Mouse (Mus musculus): ENCODE data around the gene Ntn1. TPM values are rescaled to one million over a fixed set of nuclear protein-coding genes. Genes with fewer than 3 reads are reported as not detected.
A peak's percentile ranks its signal among the peaks of the same experiment; 100 is the strongest.

Gene Ntn1
- polyA plus RNA-seq, 1 experiment from 2014 or later = 10.2 TPM

- Histone ChIP-seq H3K27me3 (peaks cover 59% of the 10 kb centered on the region), H3K36me3 (no peaks in the 10 kb centered on the region), H3K4me3 (replicated peaks) (no peak overlapping the region)
These were observed 5.0 kb upstream of the Ntn1 start for GRCm38 (mm10) chr11:68405576-68405975.

GRCm38 (mm10) chr11:68404185-68404584 lies 3.6 kb upstream of the Ntn1 start:
- no peak overlapping the region for H3K27ac ChIP-seq
- H3K4me1 ChIP-seq (replicated peaks) = peaks cover 18% of the 10 kb centered on the region
- H3K4me3 ChIP-seq (replicated peaks) = no peak overlapping the region
- no peaks in the 10 kb centered on the region for H3K9me3 ChIP-seq
- no peak overlapping the region for H3K4me2 ChIP-seq
- no peak for ATAC-seq (ENCODE audit: insufficient number of reproducible peaks, insufficient read depth, low FRiP score, low TSS enrichment, low read depth)
- H3K36me3 ChIP-seq = no peaks in the 10 kb centered on the region
- 56% methylated on average over 4 of the region's 4 CpGs for WGBS
- peaks cover 70% of the 10 kb centered on the region for H3K27me3 ChIP-seq
- no peak overlapping the region for H3K9ac ChIP-seq (replicated peaks)

More at GRCm38 (mm10) chr11:68405576-68405975, 5.0 kb upstream of the Ntn1 start:
- ATAC-seq (ENCODE audit: insufficient number of reproducible peaks, insufficient read depth, low FRiP score, low TSS enrichment, low read depth) = no peak
- 84% methylated on average over 8 of the region's 8 CpGs for WGBS
- H3K9ac ChIP-seq (replicated peaks) = no peak overlapping the region
- peaks cover 4% of the 10 kb centered on the region for H3K4me1 ChIP-seq (replicated peaks)
- H3K27ac ChIP-seq = 0 out of 2 replicates have a peak overlapping the region, but pooled peaks have one; percentile 12
- no peaks in the 10 kb centered on the region for H3K9me3 ChIP-seq
- no peak overlapping the region for H3K4me2 ChIP-seq

- peaks cover 20% of the 10 kb centered on the region for H3K4me1 ChIP-seq (replicated peaks)
- no peaks in the 10 kb centered on the region for H3K9me3 ChIP-seq
- ATAC-seq (ENCODE audit: insufficient number of reproducible peaks, insufficient read depth, low FRiP score, low TSS enrichment, low read depth) = no peak
- H3K4me2 ChIP-seq = no peak overlapping the region
- no peak overlapping the region for H3K27ac ChIP-seq
- no peaks in the 10 kb centered on the region for H3K36me3 ChIP-seq
- H3K27me3 ChIP-seq = peaks cover 90% of the 10 kb centered on the region
- WGBS = 17% methylated on average over 5 of the region's 5 CpGs
- no peak overlapping the region for H3K9ac ChIP-seq (replicated peaks)
- H3K4me3 ChIP-seq (replicated peaks) = no peak overlapping the region
These were observed 805 bp upstream of the Ntn1 start for GRCm38 (mm10) chr11:68401428-68401827.

- Histone ChIP-seq H3K4me3 (replicated peaks) (peak overlapping the region; percentile 53), H3K36me3 (no peaks in the 10 kb centered on the region), H3K9me3 (no peaks in the 10 kb centered on the region), H3K27ac (no peak overlapping the region), H3K27me3 (peaks cover 95% of the 10 kb centered on the region), H3K4me1 (replicated peaks) (peaks cover 20% of the 10 kb centered on the region), H3K9ac (replicated peaks) (peak overlapping the region; percentile 60), H3K4me2 (peak overlapping the region; percentile 94)
- under 1% methylated on average over 42 of the region's 57 CpGs for WGBS
- peak; percentile 54 for ATAC-seq (ENCODE audit: insufficient number of reproducible peaks, insufficient read depth, low FRiP score, low TSS enrichment, low read depth)
These were observed 477 bp downstream of the Ntn1 start for GRCm38 (mm10) chr11:68400021-68400671.

GRCm38 (mm10) chr11:68399548-68400020 lies 1.0 kb downstream of the Ntn1 start:
- Histone ChIP-seq H3K4me2 (peak overlapping the region; percentile 94), H3K9me3 (no peaks in the 10 kb centered on the region), H3K27ac (no peak overlapping the region), H3K9ac (replicated peaks) (peak overlapping the region; percentile 60), H3K27me3 (peaks cover 99% of the 10 kb centered on the region), H3K36me3 (no peaks in the 10 kb centered on the region), H3K4me3 (replicated peaks) (peak overlapping the region; percentile 53), H3K4me1 (replicated peaks) (peaks cover 20% of the 10 kb centered on the region)
- no peak for ATAC-seq (ENCODE audit: insufficient number of reproducible peaks, insufficient read depth, low FRiP score, low TSS enrichment, low read depth)
- under 1% methylated on average over 39 of the region's 47 CpGs for WGBS

- H3K4me3 ChIP-seq (replicated peaks) = peak overlapping the region; percentile 53
- H3K9ac ChIP-seq (replicated peaks) = no peak overlapping the region
- H3K36me3 ChIP-seq = no peaks in the 10 kb centered on the region
- H3K27ac ChIP-seq = no peak overlapping the region
- peaks cover 20% of the 10 kb centered on the region for H3K4me1 ChIP-seq (replicated peaks)
- H3K9me3 ChIP-seq = no peaks in the 10 kb centered on the region
- ATAC-seq (ENCODE audit: insufficient number of reproducible peaks, insufficient read depth, low FRiP score, low TSS enrichment, low read depth) = no peak
- H3K27me3 ChIP-seq = peaks cover 99% of the 10 kb centered on the region
- 7% methylated on average over 24 of the region's 24 CpGs for WGBS
- H3K4me2 ChIP-seq = peak overlapping the region; percentile 94
These were observed 1.6 kb downstream of the Ntn1 start for GRCm38 (mm10) chr11:68398891-68399547.

GRCm38 (mm10) chr11:68395546-68395945 lies 5.1 kb downstream of the Ntn1 start:
- WGBS = 55% methylated on average over 5 of the region's 5 CpGs
- no peak for ATAC-seq (ENCODE audit: insufficient number of reproducible peaks, insufficient read depth, low FRiP score, low TSS enrichment, low read depth)

GRCm38 (mm10) chr11:68394749-68395148 lies 5.9 kb downstream of the Ntn1 start:
- H3K9ac ChIP-seq (replicated peaks) = no peak overlapping the region
- no peaks in the 10 kb centered on the region for H3K36me3 ChIP-seq
- peaks cover 18% of the 10 kb centered on the region for H3K4me1 ChIP-seq (replicated peaks)
- peaks cover 96% of the 10 kb centered on the region for H3K27me3 ChIP-seq
- H3K9me3 ChIP-seq = no peaks in the 10 kb centered on the region
- whole genome bisulfite sequencing = 49% methylated on average over 4 of the region's 4 CpGs
- ATAC-seq (ENCODE audit: insufficient number of reproducible peaks, insufficient read depth, low FRiP score, low TSS enrichment, low read depth) = no peak
- no peak overlapping the region for H3K4me2 ChIP-seq
- no peak overlapping the region for H3K4me3 ChIP-seq (replicated peaks)
- H3K27ac ChIP-seq = no peak overlapping the region

More at GRCm38 (mm10) chr11:68395546-68395945, 5.1 kb downstream of the Ntn1 start:
- no peak overlapping the region for H3K4me2 ChIP-seq
- H3K27me3 ChIP-seq = peaks cover 96% of the 10 kb centered on the region
- H3K4me1 ChIP-seq (replicated peaks) = peaks cover 23% of the 10 kb centered on the region
- no peak overlapping the region for H3K4me3 ChIP-seq (replicated peaks)
- H3K9me3 ChIP-seq = no peaks in the 10 kb centered on the region
- no peak overlapping the region for H3K9ac ChIP-seq (replicated peaks)
- no peaks in the 10 kb centered on the region for H3K36me3 ChIP-seq
- H3K27ac ChIP-seq = no peak overlapping the region

- no peak for ATAC-seq (ENCODE audit: insufficient number of reproducible peaks, insufficient read depth, low FRiP score, low TSS enrichment, low read depth)
- WGBS = 45% methylated on average over 2 of the region's 2 CpGs
- Histone ChIP-seq H3K4me3 (replicated peaks) (no peak overlapping the region), H3K27me3 (peaks cover 96% of the 10 kb centered on the region), H3K4me1 (replicated peaks) (peaks cover 14% of the 10 kb centered on the region), H3K9ac (replicated peaks) (no peak overlapping the region), H3K27ac (no peak overlapping the region), H3K4me2 (no peak overlapping the region), H3K9me3 (no peaks in the 10 kb centered on the region), H3K36me3 (no peaks in the 10 kb centered on the region)
These were observed 6.6 kb downstream of the Ntn1 start for GRCm38 (mm10) chr11:68393897-68394490.

- whole genome bisulfite sequencing = 5% methylated on average over 19 of the region's 19 CpGs
- Histone ChIP-seq H3K9ac (replicated peaks) (no peak overlapping the region), H3K9me3 (no peaks in the 10 kb centered on the region), H3K4me3 (replicated peaks) (no peak overlapping the region), H3K36me3 (no peaks in the 10 kb centered on the region), H3K4me1 (replicated peaks) (peaks cover 27% of the 10 kb centered on the region), H3K4me2 (no peak overlapping the region), H3K27ac (no peak overlapping the region), H3K27me3 (peaks cover 96% of the 10 kb centered on the region)
- ATAC-seq (ENCODE audit: insufficient number of reproducible peaks, insufficient read depth, low FRiP score, low TSS enrichment, low read depth) = no peak
These were observed 10.0 kb downstream of the Ntn1 start for GRCm38 (mm10) chr11:68390381-68391287.
